Mouse (Mus musculus) E14TG2a.4 (cell line): ENCODE data around the gene Krt31.

Experiments used
- CTCF ChIP-seq: conservative IDR thresholded peaks from 2 replicates; pipeline ENCODE4 v1.5.1; 2014; ENCODE audit warnings: low read length
- NANOG ChIP-seq: IDR thresholded peaks from 2 replicates; pipeline ENCODE4 v1.6.1; 2014; ENCODE audit warnings: borderline replicate concordance, low read length, mixed read lengths
- POU5F1 ChIP-seq: IDR thresholded peaks from 2 replicates; pipeline ENCODE4 v1.6.1; 2014; ENCODE audit warnings: low read length, borderline replicate concordance

DNA sequence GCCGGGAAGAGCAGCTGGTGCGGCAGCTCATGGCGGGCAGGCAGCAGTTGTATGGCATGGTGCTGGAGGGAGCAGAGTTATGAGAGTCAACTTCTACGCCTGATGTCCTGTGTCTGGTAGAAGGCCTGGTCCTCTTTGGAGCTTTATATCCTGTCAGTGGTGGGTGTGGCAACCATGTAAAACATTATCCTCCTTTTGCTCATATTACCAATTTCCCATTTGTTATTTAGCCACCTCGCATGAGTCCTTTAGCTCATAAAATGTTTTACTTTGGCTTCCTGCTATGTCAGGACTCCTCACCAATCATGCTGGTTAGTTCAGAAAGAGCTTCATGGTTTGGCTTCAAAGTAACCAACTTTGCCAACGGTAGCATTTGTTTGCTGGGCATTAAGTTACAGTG is 20.6 kb downstream of the Krt31 start, which contains the start of gene Krt33b:
- no peak for TF ChIP-seq CTCF
- TF ChIP-seq POU5F1: no peak
- TF ChIP-seq NANOG: no peak
